In the genomic region with DNA sequence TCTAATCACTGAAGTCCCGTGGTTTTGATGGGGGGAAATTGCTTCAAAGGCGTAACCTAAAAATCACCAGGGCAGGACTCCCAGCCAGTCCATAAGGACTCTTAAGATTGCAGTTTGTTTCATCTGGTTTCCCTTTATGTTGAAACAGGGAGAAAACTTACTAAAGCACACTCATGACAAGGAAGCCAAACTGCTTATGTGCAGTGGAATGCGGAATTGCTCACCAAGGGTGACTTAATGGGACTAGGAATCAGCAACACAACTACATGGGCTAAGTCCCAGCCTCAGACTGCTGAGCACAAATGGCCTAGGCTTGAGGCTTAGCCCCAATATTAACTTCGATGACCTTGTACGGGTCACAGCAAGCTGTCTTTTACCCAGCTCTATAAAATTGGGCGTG, we compare ENCODE assay signal across 25 mouse cellular contexts.
A peak's percentile ranks its signal among the peaks of the same experiment; 100 is the strongest.
DNase-seq lines count a peak whose midpoint lies in the region; ATAC-seq and TF ChIP-seq lines count a peak whose summit lies in the region.
"Had no signal": no experiment of that assay in that cellular context is flagged by ENCODE, and none has a peak within 500 bp of the region (broad histone marks: within the 10 kb centered on the region; RNA-seq: fewer than 3 reads in every experiment).

No protein-coding gene starts in this region.

- H3K4me3 ChIP-seq in lung, adult 2 months (replicated peaks; ENCODE audit: extremely low read depth, low read depth, low read length), result no peak overlapping the region
- no peak overlapping the region for H3K4me3 ChIP-seq in lung, embryonic 16.5 days (ENCODE audit: low read length)
- H3K4me3 ChIP-seq: embryonic facial prominence, embryonic 12.5 days; embryonic facial prominence, embryonic 15.5 days; gastrocnemius, adult 2 months; heart, adult 2 months; heart, embryonic 10.5 days; heart, embryonic 13.5 days had no signal

- no peak overlapping the region for H3K4me2 ChIP-seq in lung, embryonic 16.5 days (ENCODE audit: low read depth, low read length)
- H3K4me2 ChIP-seq: embryonic facial prominence, embryonic 12.5 days; embryonic facial prominence, embryonic 15.5 days; heart, embryonic 13.5 days; hindbrain, embryonic 14.5 days had no signal

- no peak overlapping the region for H3K9ac ChIP-seq in lung, embryonic 16.5 days (ENCODE audit: low read length)
- H3K9ac ChIP-seq: embryonic facial prominence, embryonic 12.5 days; embryonic facial prominence, embryonic 15.5 days; forebrain, postnatal 0 days; heart, embryonic 13.5 days; hindbrain, embryonic 14.5 days had no signal

- no peaks in the 10 kb centered on the region for H3K27me3 ChIP-seq in lung, embryonic 16.5 days (ENCODE audit: control insufficient read depth, insufficient read depth, low read depth, low read length)
- H3K27me3 ChIP-seq: embryonic facial prominence, embryonic 12.5 days; embryonic facial prominence, embryonic 15.5 days; heart, embryonic 13.5 days had no signal

- no peaks in the 10 kb centered on the region for H3K9me3 ChIP-seq in lung, embryonic 16.5 days (ENCODE audit: control insufficient read depth, low read length)
- H3K9me3 ChIP-seq: embryonic facial prominence, embryonic 12.5 days; embryonic facial prominence, embryonic 15.5 days; heart, embryonic 10.5 days had no signal

- H3K36me3 ChIP-seq in lung, embryonic 16.5 days (ENCODE audit: control insufficient read depth, insufficient read depth, low read length), result no peaks in the 10 kb centered on the region
- H3K36me3 ChIP-seq: embryonic facial prominence, embryonic 12.5 days; embryonic facial prominence, embryonic 15.5 days; heart, embryonic 10.5 days; heart, embryonic 13.5 days had no signal

- H3K4me1 ChIP-seq in lung, adult 2 months (ENCODE audit: control insufficient read depth, insufficient read depth, low read length), result no peaks in the 10 kb centered on the region
- no peaks in the 10 kb centered on the region for H3K4me1 ChIP-seq in lung, embryonic 16.5 days (replicated peaks; ENCODE audit: control insufficient read depth, insufficient read depth, low read length)
- H3K4me1 ChIP-seq: embryonic facial prominence, embryonic 12.5 days; embryonic facial prominence, embryonic 15.5 days; heart, embryonic 10.5 days; heart, embryonic 13.5 days had no signal

- no peak overlapping the region; the same call in 1 of the 2 replicates for H3K27ac ChIP-seq in lung, embryonic 16.5 days (ENCODE audit: low read length)
- H3K27ac ChIP-seq: embryonic facial prominence, embryonic 12.5 days; embryonic facial prominence, embryonic 15.5 days; gastrocnemius, adult 2 months; heart, adult 2 months; heart, embryonic 10.5 days; heart, embryonic 13.5 days; hindbrain, embryonic 14.5 days had no signal

- peak; percentile 6 to 33 for DNase-seq in lung, adult 18-20 months
- no peak for DNase-seq in lung, adult 2 months
- no peak for DNase-seq in lung, postnatal 10 days
- DNase-seq in lung, postnatal 36 days, result peak; percentile 45
- DNase-seq in layer of hippocampus, adult 9-10 months (ENCODE audit: low spot score), result no peak
- DNase-seq: adrenal gland, adult 2 months; adrenal gland, postnatal 14 days; cerebellum, adult 11 months; cerebellum, adult 2 months; cerebellum, adult 9-11 months; cerebellum, postnatal 25 days; forebrain, postnatal 0 days; gastrocnemius, adult 2 months; gastrocnemius, postnatal 14 days; heart, adult 2 months; heart, postnatal 14 days; heart, postnatal 4 days had no signal

- TF ChIP-seq POLR2A in lung, adult 2 months (IDR thresholded peaks at IDR 0.05; ENCODE audit: borderline replicate concordance, extremely low read depth, low read depth, low read length), result no peak

- whole genome bisulfite sequencing in lung, adult 2 months, result 68% methylated on average over 6 of the region's 6 CpGs
- WGBS in lung, embryonic 16.5 days, result 71% methylated on average over 6 of the region's 6 CpGs

- ATAC-seq in lung, embryonic 16.5 days (ENCODE audit: low read depth), result peak; percentile 88
- ATAC-seq: CD4-positive, CD25-positive, alpha-beta regulatory T cell, adult 4 months; forebrain, embryonic 14.5 days; forebrain, postnatal 0 days had no signal

- TF ChIP-seq CTCF in lung, adult 2 months (IDR thresholded peaks at IDR 0.05; ENCODE audit: insufficient read depth, low read length), result no peak

Comparison
In these comparisons a context has a peak if more than half of its experiments do, and no peak if none do; other contexts are left out.
1. DNase-seq: peak in lung, adult 18-20 months (2 of 2) and lung, postnatal 36 days (single experiment); none in lung, adult 2 months (single experiment), lung, postnatal 10 days (single experiment) and layer of hippocampus, adult 9-10 months (single experiment).